Mouse (Mus musculus): Measurements from ENCODE around the gene Nck2. TPM values are rescaled to one million over a fixed set of nuclear protein-coding genes. Genes with fewer than 3 reads are reported as not detected.
"Not testable (repeated sequence)": the region's sequence is repeated elsewhere in the genome, so short reads cannot be mapped to it uniquely, and the experiment has no call there.

The Nck2 gene
- polyA plus RNA-seq, 1 experiment from 2014 or later: 31.1 TPM

- Histone ChIP-seq H3K4me2 (ENCODE audit: low read depth, low read length) (no peak overlapping the region), H3K27ac (ENCODE audit: low read depth, low read length) (no peak overlapping the region), H3K36me3 (ENCODE audit: control insufficient read depth, insufficient read depth, low read length) (no peaks in the 10 kb centered on the region), H3K9ac (replicated peaks; ENCODE audit: low read depth, low read length) (no peak overlapping the region), H3K4me1 (ENCODE audit: control insufficient read depth, insufficient read depth, low read length) (0 out of 2 replicates have a peak, but pooled peaks cover 8% of the 10 kb centered on the region), H3K27me3 (ENCODE audit: control insufficient read depth, insufficient read depth, low read length) (no peaks in the 10 kb centered on the region), H3K9me3 (ENCODE audit: control insufficient read depth, low read length) (no peaks in the 10 kb centered on the region), H3K4me3 (ENCODE audit: low read depth, low read length) (no peak overlapping the region)
- ATAC-seq (ENCODE audit: low read depth): no peak
- 69% methylated on average over 7 of the region's 7 CpGs for WGBS
These were observed 86.1 kb downstream of the Nck2 start for GRCm38 (mm10) chr1:43530295-43531020.

DNA sequence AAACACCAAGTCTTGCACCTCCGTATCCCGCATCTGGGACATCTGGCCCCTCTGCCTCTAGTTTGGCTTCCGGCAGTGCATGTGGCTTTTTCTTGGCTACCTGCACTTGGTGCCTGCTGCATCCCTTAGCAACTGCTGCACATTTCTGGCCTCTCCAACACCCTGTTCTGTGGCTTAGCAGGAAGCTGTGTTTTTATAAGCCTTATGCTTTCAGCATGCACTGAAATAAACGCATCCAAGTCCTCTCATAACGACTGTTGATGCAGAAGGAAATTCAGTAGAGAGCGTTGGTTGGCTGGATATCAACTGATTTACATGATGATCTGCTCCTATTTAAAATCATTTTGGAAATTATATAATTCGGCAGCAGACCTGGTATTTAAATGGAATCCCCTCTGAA, 86.9 kb downstream of the Nck2 start:
- WGBS: 75% methylated on average over 7 of the region's 7 CpGs
- H3K9me3 ChIP-seq (ENCODE audit: control insufficient read depth, low read length): no peaks in the 10 kb centered on the region
- no peak overlapping the region for H3K4me3 ChIP-seq (ENCODE audit: low read depth, low read length)
- no peak overlapping the region for H3K27ac ChIP-seq (ENCODE audit: low read depth, low read length)
- ATAC-seq (ENCODE audit: low read depth): no peak
- H3K9ac ChIP-seq (replicated peaks; ENCODE audit: low read depth, low read length): no peak overlapping the region
- no peaks in the 10 kb centered on the region for H3K27me3 ChIP-seq (ENCODE audit: control insufficient read depth, insufficient read depth, low read length)
- H3K36me3 ChIP-seq (ENCODE audit: control insufficient read depth, insufficient read depth, low read length): no peaks in the 10 kb centered on the region
- no peak overlapping the region for H3K4me2 ChIP-seq (ENCODE audit: low read depth, low read length)
- H3K4me1 ChIP-seq (ENCODE audit: control insufficient read depth, insufficient read depth, low read length): 0 out of 2 replicates have a peak, but pooled peaks cover 8% of the 10 kb centered on the region

DNA sequence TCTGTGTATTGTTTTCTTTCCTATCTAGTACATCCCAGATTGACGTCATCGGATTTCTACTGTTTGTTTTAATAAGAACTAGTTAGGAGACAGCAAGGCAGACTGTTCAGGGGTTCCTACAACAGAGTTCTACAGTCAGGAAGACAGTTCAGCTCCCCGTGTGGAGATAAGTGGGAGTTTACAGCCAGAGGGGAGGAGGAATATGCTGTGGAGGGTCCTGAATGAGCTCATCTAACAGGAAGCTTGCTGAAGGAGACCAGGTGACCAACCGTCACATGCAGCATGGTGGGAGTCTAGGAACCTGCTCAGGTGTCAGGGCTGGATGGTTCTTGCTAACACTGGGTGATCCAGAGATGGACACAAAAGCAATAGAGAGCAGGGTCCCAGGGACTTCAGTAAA, 87.9 kb downstream of the Nck2 start:
- WGBS: 78% methylated on average over 4 of the region's 4 CpGs
- H3K27ac ChIP-seq (ENCODE audit: low read depth, low read length): no peak overlapping the region
- no peak; the same call in 1 of the 2 replicates for ATAC-seq (ENCODE audit: low read depth)
- H3K36me3 ChIP-seq (ENCODE audit: control insufficient read depth, insufficient read depth, low read length): no peaks in the 10 kb centered on the region
- no peak overlapping the region for H3K4me3 ChIP-seq (ENCODE audit: low read depth, low read length)
- 0 out of 2 replicates have a peak, but pooled peaks cover 8% of the 10 kb centered on the region for H3K4me1 ChIP-seq (ENCODE audit: control insufficient read depth, insufficient read depth, low read length)
- no peaks in the 10 kb centered on the region for H3K27me3 ChIP-seq (ENCODE audit: control insufficient read depth, insufficient read depth, low read length)
- no peaks in the 10 kb centered on the region for H3K9me3 ChIP-seq (ENCODE audit: control insufficient read depth, low read length)
- H3K4me2 ChIP-seq (ENCODE audit: low read depth, low read length): no peak overlapping the region
- no peak overlapping the region for H3K9ac ChIP-seq (replicated peaks; ENCODE audit: low read depth, low read length)

- H3K4me3 ChIP-seq (ENCODE audit: low read depth, low read length); H3K36me3 ChIP-seq (ENCODE audit: control insufficient read depth, insufficient read depth, low read length); H3K4me1 ChIP-seq (ENCODE audit: control insufficient read depth, insufficient read depth, low read length); H3K9me3 ChIP-seq (ENCODE audit: control insufficient read depth, low read length); H3K9ac ChIP-seq (replicated peaks; ENCODE audit: low read depth, low read length); H3K27ac ChIP-seq (ENCODE audit: low read depth, low read length); H3K27me3 ChIP-seq (ENCODE audit: control insufficient read depth, insufficient read depth, low read length); H3K4me2 ChIP-seq (ENCODE audit: low read depth, low read length); ATAC-seq (ENCODE audit: low read depth): not testable (repeated sequence)
- WGBS: 94% methylated on average over 11 of the region's 11 CpGs
These were observed 89.1 kb downstream of the Nck2 start for GRCm38 (mm10) chr1:43533497-43533896.

- H3K4me3 ChIP-seq (ENCODE audit: low read depth, low read length): no peak overlapping the region
- H3K4me1 ChIP-seq (ENCODE audit: control insufficient read depth, insufficient read depth, low read length): 0 out of 2 replicates have a peak, but pooled peaks cover 8% of the 10 kb centered on the region
- H3K4me2 ChIP-seq (ENCODE audit: low read depth, low read length): no peak overlapping the region
- H3K9me3 ChIP-seq (ENCODE audit: control insufficient read depth, low read length): no peaks in the 10 kb centered on the region
- no peak for ATAC-seq (ENCODE audit: low read depth)
- no peak overlapping the region for H3K27ac ChIP-seq (ENCODE audit: low read depth, low read length)
- no peaks in the 10 kb centered on the region for H3K36me3 ChIP-seq (ENCODE audit: control insufficient read depth, insufficient read depth, low read length)
- H3K9ac ChIP-seq (replicated peaks; ENCODE audit: low read depth, low read length): no peak overlapping the region
- H3K27me3 ChIP-seq (ENCODE audit: control insufficient read depth, insufficient read depth, low read length): no peaks in the 10 kb centered on the region
- WGBS: 92% methylated on average over 5 of the region's 5 CpGs
These were observed 89.8 kb downstream of the Nck2 start for GRCm38 (mm10) chr1:43534060-43534760.

GRCm38 (mm10) chr1:43535519-43536000, 91.2 kb downstream of the Nck2 start:
- ATAC-seq (ENCODE audit: low read depth): no peak
- 0 out of 2 replicates have a peak, but pooled peaks cover 8% of the 10 kb centered on the region for H3K4me1 ChIP-seq (ENCODE audit: control insufficient read depth, insufficient read depth, low read length)
- no peak overlapping the region for H3K4me3 ChIP-seq (ENCODE audit: low read depth, low read length)
- H3K27me3 ChIP-seq (ENCODE audit: control insufficient read depth, insufficient read depth, low read length): no peaks in the 10 kb centered on the region
- no peak overlapping the region for H3K27ac ChIP-seq (ENCODE audit: low read depth, low read length)
- WGBS: 94% methylated on average over 6 of the region's 6 CpGs
- no peak overlapping the region for H3K9ac ChIP-seq (replicated peaks; ENCODE audit: low read depth, low read length)
- H3K36me3 ChIP-seq (ENCODE audit: control insufficient read depth, insufficient read depth, low read length): no peaks in the 10 kb centered on the region
- H3K4me2 ChIP-seq (ENCODE audit: low read depth, low read length): no peak overlapping the region
- no peaks in the 10 kb centered on the region for H3K9me3 ChIP-seq (ENCODE audit: control insufficient read depth, low read length)

- WGBS: 91% methylated on average over 2 of the region's 2 CpGs
- Histone ChIP-seq H3K9ac (replicated peaks; ENCODE audit: low read depth, low read length) (no peak overlapping the region), H3K4me3 (ENCODE audit: low read depth, low read length) (no peak overlapping the region), H3K27me3 (ENCODE audit: control insufficient read depth, insufficient read depth, low read length) (no peaks in the 10 kb centered on the region), H3K36me3 (ENCODE audit: control insufficient read depth, insufficient read depth, low read length) (no peaks in the 10 kb centered on the region), H3K27ac (ENCODE audit: low read depth, low read length) (no peak overlapping the region), H3K4me2 (ENCODE audit: low read depth, low read length) (no peak overlapping the region), H3K9me3 (ENCODE audit: control insufficient read depth, low read length) (no peaks in the 10 kb centered on the region), H3K4me1 (ENCODE audit: control insufficient read depth, insufficient read depth, low read length) (0 out of 2 replicates have a peak, but pooled peaks cover 2% of the 10 kb centered on the region)
- no peak for ATAC-seq (ENCODE audit: low read depth)
These were observed 91.9 kb downstream of the Nck2 start for GRCm38 (mm10) chr1:43536266-43536665.

- ATAC-seq (ENCODE audit: low read depth): no peak
These were observed 92.6 kb downstream of the Nck2 start for GRCm38 (mm10) chr1:43537021-43537420.

GRCm38 (mm10) chr1:43537496-43537895, 93.1 kb downstream of the Nck2 start:
- no peaks in the 10 kb centered on the region for H3K4me1 ChIP-seq (ENCODE audit: control insufficient read depth, insufficient read depth, low read length)
- H3K36me3 ChIP-seq (ENCODE audit: control insufficient read depth, insufficient read depth, low read length): no peaks in the 10 kb centered on the region
- H3K27me3 ChIP-seq (ENCODE audit: control insufficient read depth, insufficient read depth, low read length): no peaks in the 10 kb centered on the region
- ATAC-seq (ENCODE audit: low read depth): no peak
- H3K4me3 ChIP-seq (ENCODE audit: low read depth, low read length): no peak overlapping the region
- H3K9ac ChIP-seq (replicated peaks; ENCODE audit: low read depth, low read length): no peak overlapping the region
- no peak overlapping the region for H3K4me2 ChIP-seq (ENCODE audit: low read depth, low read length)
- no peaks in the 10 kb centered on the region for H3K9me3 ChIP-seq (ENCODE audit: control insufficient read depth, low read length)
- H3K27ac ChIP-seq (ENCODE audit: low read depth, low read length): no peak overlapping the region

More at GRCm38 (mm10) chr1:43537021-43537420, 92.6 kb downstream of the Nck2 start:
- WGBS: 94% methylated on average over 3 of the region's 3 CpGs
- H3K9me3 ChIP-seq (ENCODE audit: control insufficient read depth, low read length): no peaks in the 10 kb centered on the region
- H3K36me3 ChIP-seq (ENCODE audit: control insufficient read depth, insufficient read depth, low read length): no peaks in the 10 kb centered on the region
- H3K27ac ChIP-seq (ENCODE audit: low read depth, low read length): no peak overlapping the region
- no peak overlapping the region for H3K4me3 ChIP-seq (ENCODE audit: low read depth, low read length)
- H3K4me2 ChIP-seq (ENCODE audit: low read depth, low read length): no peak overlapping the region
- no peak overlapping the region for H3K9ac ChIP-seq (replicated peaks; ENCODE audit: low read depth, low read length)
- no peaks in the 10 kb centered on the region for H3K27me3 ChIP-seq (ENCODE audit: control insufficient read depth, insufficient read depth, low read length)
- no peaks in the 10 kb centered on the region for H3K4me1 ChIP-seq (ENCODE audit: control insufficient read depth, insufficient read depth, low read length)
